Mouse (Mus musculus): ENCODE measurements around the gene Coro6.

- no peak for TF ChIP-seq HCFC1 (IDR thresholded peaks at IDR 0.05; ENCODE audit: borderline replicate concordance, insufficient read depth, low read length)
- TF ChIP-seq CHD2 (IDR thresholded peaks at IDR 0.05; ENCODE audit: low read depth, low read length) = no peak
Measured at GRCm38 (mm10) chr11:77451670-77452069, 10.5 kb upstream of the Coro6 start.

Measured in ES-E14 (cell line).